Mouse (Mus musculus) thymus, adult 2 months (tissue): Measurements from ENCODE around the gene Sult2b1.

Source experiments
- CTCF ChIP-seq: fragments of 200-500 bp; IDR thresholded peaks from 2 replicates; pipeline ENCODE4 v1.5.1; 2012; ENCODE audit warnings: mild to moderate bottlenecking, control low read depth, low read length, moderate library complexity, borderline replicate concordance; ENCODE audit not compliant: control insufficient read depth, poor library complexity, insufficient read depth; ENCODE audit errors: extremely low read depth
- POLR2A ChIP-seq: fragments of 200-500 bp; IDR thresholded peaks from 2 replicates; pipeline ENCODE4 v1.6.1; 2012; ENCODE audit warnings: mild to moderate bottlenecking, low read length, control low read depth, moderate library complexity; ENCODE audit not compliant: control insufficient read depth, poor library complexity, insufficient read depth; ENCODE audit errors: extremely low read depth

GRCm38 (mm10) chr7:45700301-45701015 is 84.0 kb downstream of the Sult2b1 start:
- TF ChIP-seq CTCF (no peak), POLR2A (no peak)
